Mouse (Mus musculus) left cerebral cortex, postnatal 25 days (tissue): ENCODE results near the gene Cald1. TPM values are rescaled to one million over a fixed set of nuclear protein-coding genes. Genes with fewer than 3 reads are reported as not detected.

Experiments
- DNase-seq, 2 experiments: peaks; one replicate each; pipeline ENCODE4 v3.0.0; 2022; ENCODE audit warnings: low spot score in 2 of 2, mixed read lengths in 1 of 2
- intact Hi-C: fragments of 180-260 bp; cut with DNase I; formaldehyde crosslinking; loops from one replicate; pipeline ENCODE4 v1.15.1; 2025
- total RNA-seq, 2 experiments: library from RNA; stranded (reverse); gene quantifications; 2 replicates each; pipeline ENCODE4 v1.2.3; 2021

Gene Cald1
- total RNA-seq, 2 experiments from 2014 or later, result 18.4 to 22.0 TPM

DNA sequence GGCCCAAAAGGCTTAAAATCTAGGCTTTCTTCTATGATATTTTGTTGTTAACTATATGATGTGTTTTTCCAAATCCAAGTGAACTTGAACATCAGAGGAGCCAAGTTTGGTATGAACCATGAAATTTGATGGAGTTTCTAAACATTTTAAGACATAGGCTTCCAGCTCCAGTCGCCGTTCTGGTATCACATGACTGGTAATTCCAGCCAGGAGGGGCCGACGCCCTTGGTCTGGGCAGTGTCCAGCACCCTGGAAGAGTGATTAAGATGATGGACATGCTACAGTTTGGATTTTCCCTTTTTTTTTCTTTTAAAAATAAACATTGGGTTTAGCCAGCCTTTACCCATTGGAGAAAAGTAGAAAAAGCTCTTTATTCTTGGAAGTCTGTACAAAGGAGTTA is 145.6 kb downstream of the Cald1 start:
- intact Hi-C loops, result no loop called here
- DNase-seq, result no peak

DNA sequence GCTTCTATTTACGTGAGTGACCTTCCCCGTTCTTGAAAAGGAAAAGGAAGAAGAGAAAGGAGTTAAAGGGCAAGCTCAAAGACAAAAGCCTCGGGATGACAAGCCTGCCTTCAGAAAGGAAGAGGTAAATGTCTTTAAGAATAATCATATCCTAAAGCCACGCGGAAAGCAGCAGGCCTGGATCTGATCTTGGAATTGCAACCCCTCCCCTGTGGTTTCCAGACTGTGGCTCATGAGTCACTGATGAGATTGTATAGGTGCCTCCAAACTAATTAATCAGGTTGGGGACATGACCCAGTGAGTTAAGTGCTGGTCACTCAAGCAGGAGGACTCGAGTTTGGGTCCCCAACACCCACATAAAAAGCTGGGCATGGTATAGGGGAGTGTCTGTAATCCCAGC is 149.5 kb downstream of the Cald1 start:
- intact Hi-C loops, result no loop called here
- no peak for DNase-seq

DNA sequence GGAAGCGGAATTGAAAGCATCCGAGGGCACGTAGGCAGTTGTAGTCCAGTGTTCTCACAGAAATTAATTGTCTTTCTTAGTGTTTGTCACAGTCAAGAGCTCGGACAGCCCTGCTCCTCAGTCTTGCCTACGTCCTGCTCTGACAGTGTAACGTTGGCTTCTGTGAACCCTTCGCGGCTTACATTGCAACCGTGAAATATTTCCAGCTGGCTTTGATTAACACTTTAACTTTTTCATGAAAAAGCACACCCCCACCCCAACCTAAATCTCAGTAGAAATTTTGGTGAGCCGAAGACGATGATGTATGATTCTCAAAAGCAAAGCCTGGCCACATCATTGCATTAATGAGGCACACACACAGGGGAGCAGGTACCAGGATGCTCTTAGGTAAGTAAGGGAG is 150.3 kb downstream of the Cald1 start:
- DNase-seq, result no peak
- intact Hi-C loops, result no loop called here

DNA sequence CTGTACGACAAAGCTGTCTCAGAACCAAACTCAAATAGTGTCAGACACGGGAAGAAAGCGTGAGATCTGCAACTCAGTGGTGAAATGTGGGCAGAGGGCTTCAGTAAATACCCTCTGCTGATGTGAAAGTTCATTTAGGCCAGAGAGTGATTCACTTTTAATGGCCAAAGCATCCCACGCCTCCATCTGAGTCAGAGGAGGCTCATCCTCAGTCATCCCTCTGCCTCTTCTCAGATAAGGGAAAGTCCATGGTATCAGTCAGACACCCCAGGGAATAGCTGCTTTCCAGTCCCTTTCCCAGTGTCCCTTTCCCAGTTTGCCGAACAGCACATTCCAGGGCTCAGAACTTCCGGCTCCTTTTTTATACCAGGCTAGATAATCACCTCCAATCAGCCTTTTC is 151.2 kb downstream of the Cald1 start:
- intact Hi-C loops, result no loop called here
- DNase-seq, result no peak

DNA sequence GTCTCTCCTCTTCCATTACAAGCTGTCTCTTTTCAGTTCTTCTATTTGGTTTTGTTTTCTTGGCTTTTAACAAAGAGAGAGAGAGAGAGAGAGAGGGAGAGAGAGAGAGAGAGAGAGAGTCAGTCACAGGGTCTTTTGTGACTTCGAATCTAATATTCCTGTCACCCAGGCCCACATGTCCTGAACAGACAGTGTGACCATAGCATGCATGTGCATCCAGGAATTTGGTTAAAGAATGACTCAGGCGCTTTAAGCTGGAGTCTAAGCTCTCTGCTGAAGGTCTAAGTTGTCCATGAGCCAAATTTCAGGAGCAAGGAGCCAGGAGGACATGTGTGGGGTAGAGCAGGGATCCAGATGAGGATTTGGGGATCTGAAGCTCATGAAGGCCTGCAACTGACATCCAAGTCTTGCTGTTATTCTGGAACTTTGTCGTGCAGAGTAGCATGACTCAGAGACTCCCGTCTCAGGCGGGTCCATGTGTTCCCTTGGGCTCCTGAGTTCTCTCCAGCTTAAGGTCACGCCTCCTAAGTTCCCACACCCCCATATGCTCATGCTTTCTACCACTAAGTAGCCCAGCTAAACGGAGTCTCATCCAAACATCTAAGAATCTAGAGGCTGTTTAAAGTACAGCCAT is 152.3 kb downstream of the Cald1 start:
- intact Hi-C loops, result no loop called here
- peak in 1 of 2 experiments; percentile 4 for DNase-seq

DNA sequence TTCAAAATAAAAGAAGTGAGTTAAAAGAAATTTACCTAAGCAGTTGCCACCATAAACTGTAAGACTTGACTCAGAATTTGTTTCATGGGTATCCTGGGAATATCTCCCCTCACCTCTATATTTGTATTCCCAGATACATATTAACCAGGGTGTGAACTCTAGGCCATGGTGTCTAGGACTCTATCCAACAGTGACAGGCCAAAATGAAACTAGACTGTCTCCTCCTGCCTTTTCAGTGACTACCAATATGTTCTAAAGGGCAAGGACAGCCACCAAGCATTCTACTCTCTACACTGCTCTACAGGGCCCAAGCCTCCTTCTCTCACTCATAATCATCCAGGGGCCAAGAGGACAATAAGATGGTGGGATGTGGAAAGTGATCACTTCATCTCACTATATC is 153.3 kb downstream of the Cald1 start:
- intact Hi-C loops, result no loop called here

DNA sequence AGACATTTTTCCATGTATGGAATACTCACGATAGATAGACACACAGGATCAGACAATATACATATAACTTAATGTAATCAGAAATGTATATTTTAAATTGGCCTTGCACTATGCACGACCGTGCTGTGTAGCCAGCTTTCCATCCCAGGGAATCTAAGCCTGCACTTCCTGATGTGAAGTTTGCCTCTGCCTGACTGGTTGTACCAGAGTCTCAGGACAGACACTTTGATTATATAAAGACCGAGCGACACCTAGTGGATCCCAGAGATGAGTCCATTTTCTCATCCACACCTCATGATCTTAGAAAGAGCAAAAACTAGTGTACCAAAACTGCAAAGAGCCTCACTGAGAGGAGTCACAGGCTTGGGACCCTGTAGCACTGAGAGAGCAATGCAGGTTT is 156.1 kb downstream of the Cald1 start:
- intact Hi-C loops, result loop anchor here (1.0 kb wide), 1 partner anchor 243 kb away; no protein-coding TSS in a partner anchor
- DNase-seq, result peak; percentile 68 to 82

More for the DNA sequence above, 153.3 kb downstream of the Cald1 start:
- DNase-seq, result no peak

DNA sequence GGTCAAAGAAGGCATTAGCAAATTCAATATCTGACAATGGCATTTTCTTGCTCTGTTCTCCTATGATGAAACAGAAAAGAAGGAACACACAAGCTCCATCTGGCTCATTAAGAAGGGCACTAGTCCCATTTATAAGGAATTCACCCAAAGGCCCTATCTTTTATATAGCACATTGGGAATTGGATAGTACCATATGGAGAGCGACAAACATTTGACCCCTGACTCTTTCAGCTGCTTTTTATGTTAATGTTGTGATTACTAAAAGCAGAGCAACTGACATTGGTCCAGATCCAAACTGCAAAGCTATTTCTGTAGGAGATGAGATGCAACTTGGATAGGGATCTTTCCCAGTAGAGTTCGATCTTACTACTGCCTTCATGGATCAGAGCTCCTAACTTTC is 160.0 kb downstream of the Cald1 start:
- intact Hi-C loops, result no loop called here
- DNase-seq, result no peak

DNA sequence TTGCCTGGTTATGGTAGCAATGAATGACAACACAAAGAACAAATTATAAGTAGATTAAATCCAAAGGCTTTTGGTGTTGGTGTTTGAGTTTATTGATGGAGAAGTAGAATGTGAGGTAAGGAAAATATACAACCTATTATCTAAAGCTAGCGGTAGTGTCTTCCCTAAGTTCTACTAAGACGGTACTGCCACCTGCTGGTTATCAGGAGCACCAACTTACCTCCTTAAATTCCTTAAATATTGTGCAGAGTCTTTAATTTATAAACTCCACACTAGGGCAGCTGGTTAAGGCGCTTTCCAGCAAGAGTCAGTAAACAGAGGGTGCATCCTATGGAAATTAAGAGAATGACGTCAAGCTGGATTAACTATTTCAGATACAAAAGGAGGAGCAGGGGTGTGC is 161.7 kb downstream of the Cald1 start:
- intact Hi-C loops, result loop anchor here (2.0 kb wide), 1 partner anchor 467 kb away; no protein-coding TSS in a partner anchor
- DNase-seq, result peak; percentile 31 to 57

DNA sequence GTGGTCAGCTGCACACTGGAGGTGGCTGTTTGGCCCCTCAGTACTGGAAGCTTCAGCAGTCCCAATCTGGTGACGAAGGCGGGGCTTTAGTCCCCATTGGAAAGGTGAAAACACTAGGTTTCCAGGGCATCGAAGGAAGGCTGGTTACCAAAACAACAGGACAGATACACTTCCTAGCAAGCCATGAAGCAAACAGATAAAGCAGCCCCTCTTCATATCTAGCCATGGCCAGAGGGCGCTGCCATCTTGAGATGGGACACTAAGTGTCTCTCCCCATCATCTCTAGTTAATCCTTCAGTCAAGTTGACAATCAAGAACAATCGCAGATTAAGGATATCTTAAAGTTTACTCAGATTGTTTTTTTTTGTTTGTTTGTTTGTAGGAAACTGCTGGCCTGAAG is 167.4 kb downstream of the Cald1 start:
- DNase-seq, result no peak
- intact Hi-C loops, result no loop called here

DNA sequence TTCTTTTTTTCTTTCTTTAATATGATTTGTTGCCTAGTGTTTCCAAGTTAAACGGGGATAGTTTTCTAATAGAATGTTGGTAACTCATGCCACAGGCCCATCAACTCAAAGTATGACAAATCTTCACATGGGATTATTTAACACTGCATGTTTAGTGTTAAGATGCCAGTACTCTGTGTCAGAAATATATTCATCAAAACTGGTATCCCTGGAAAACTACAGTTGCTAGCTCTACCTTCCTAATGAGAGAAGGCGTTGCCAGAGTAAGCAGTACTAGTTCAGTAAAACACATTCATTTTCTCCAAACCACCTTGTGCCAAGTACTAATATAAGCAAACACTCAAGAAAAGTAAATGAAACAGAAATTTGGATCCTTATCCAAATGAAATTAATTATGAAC is 171.7 kb downstream of the Cald1 start:
- intact Hi-C loops, result no loop called here
- no peak for DNase-seq

DNA sequence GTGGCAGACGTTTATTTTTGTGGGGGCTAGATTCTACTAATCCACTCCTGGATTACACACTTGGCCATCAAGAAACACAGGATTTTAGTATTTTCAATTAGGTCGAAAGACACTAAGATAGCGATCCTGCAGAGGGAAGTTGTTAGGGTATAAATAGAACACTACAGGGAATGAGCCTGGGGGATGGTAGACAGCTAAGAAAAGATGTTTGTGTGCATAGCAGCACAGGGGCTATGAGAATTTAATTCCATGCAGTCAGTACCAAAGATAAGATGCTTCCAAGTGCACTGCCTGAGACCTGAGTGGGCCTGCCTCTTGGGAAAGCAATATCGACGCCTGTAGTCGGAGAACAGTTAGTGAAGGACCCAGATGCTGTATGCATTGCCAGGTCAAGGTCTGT is 172.2 kb downstream of the Cald1 start:
- intact Hi-C loops, result no loop called here
- DNase-seq, result no peak

DNA sequence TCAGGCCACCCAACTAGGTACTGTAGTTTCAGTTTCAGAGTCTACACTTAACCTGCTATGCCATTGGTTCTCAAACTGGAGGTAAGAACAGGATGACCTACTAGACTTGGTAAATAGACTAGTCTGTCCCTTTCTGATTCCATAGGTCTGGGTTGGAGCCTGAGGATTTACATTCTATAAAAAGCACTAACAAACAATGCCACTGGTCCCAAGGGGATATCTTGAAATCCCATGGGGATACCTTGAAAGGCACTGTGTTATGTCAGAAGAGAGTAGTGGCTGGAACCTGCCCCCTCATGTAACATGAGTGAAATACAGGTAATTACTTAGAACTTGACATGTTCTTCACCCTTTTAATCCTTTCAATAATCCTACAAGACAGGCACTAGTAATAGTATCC is 178.1 kb downstream of the Cald1 start:
- intact Hi-C loops, result no loop called here
- no peak for DNase-seq

DNA sequence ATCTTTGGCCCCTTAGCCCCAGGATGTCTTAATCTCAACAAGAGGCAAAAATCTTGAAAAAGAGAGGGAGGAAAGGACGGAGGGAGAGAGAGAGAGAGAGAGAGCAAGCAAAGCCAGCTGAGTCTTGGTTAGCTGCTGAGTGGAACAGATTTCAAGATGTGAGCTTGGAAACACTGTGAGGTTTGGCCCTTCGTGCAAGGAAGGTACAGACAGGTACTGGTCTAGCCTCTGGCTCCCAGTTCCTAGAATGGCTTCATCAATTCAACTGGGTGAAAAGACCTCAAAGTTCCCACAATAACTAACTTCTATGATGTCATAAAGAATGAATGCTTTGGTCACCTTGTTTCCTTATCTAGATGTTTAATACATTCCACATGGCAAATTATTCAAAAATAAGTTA is 178.8 kb downstream of the Cald1 start:
- intact Hi-C loops, result no loop called here
- no peak for DNase-seq

DNA sequence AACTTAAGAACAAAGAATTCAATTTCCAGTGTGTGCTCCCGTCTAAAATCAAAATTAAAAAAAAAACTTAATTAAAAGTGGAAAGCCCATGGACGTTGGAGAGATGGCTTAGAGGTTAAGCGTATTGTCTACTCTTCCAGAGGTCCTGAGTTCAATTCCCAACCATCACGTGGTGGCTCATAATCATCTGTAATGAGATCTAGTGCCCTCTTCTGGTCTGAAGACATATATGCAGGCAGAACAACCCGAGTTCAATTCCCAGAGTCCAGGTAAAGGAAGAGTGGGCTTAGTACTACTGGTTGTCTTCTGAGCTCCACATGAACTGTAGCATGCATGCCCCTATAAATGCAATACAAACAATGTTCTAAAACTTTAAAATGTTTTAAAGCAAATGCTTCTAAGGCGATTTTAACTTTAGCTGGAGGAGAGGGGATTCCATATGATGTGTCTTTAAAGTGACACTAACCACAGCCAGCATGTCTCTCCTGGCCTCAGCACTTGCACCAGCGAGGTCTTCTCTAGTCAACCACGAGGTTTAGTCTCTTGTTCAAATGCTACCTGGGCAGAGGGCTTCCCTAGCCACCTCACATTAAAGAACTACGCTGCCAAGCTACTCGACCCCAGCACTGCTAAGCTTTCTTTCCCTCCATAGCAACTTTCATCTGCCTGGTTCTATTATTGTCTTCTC is 179.8 kb downstream of the Cald1 start:
- DNase-seq, result no peak
- intact Hi-C loops, result no loop called here

DNA sequence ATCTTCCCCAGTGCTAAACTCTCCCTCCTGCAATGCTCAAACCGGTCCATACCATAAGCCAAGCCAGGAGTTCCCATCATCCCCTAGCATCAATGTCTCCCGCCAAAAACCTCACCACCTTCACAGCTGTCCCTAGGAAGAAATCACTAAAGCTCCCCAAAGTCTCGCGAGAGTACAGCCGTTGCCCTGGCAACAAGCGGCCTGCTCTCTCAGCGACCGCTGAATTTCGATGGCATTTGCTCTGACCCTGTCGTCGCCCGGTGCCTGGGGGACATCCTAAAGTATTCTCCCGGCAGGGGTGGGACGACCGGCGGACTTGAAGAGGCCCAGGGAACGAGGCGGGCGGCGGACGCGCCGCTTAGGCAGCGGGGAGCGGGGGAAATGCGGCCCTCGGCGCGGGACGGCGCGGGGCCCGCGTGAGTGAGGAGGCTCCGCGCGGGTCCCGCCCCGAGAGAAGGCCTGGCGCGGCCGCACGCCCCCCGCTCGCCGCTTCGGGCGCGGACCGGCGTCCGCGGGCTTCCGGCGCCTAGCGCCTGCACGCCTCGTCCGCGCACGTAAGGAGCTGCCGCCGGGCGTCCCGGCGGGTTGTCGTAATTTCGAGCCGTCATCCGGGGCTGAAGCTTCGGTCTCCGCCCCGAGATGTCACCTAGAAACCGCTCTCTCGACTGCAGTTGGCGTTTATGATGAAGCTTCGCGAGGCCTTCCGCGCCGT is 182.1 kb downstream of the Cald1 start, which contains the start of gene Agbl3:
Gene Agbl3, plus strand, starts transcription at position 202 of the 712 bp plus-strand sequence.
- intact Hi-C loops, result loop anchor here (1.0 to 5.0 kb wide), 2 partner anchors 52 to 98 kb away; partner anchors contain the start of gene Cyren

DNA sequence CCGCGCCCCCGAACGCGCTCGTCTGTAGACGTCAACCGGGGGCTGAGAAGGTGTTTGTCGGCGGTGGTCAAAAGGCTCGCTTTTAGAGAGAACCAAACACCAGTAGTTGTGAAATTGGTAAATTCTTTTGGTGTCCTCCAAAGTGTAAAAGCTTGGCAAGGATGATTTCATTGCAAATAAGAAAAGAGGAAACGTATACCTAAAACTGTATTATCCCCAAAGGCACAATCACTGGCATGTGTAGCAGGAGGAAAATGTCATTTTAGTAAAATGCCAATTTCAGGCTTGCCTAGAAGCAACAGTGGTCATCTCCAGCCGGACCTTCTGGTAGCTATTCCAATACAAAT is 182.6 kb downstream of the Cald1 start:
- no peak for DNase-seq
- intact Hi-C loops, result loop anchor here (1.0 to 5.0 kb wide), 2 partner anchors 51 to 97 kb away; partner anchors contain the start of gene Cyren

More for the DNA sequence above, 182.1 kb downstream of the Cald1 start, which contains the start of gene Agbl3:
- DNase-seq, result peak; percentile 92 to 95

DNA sequence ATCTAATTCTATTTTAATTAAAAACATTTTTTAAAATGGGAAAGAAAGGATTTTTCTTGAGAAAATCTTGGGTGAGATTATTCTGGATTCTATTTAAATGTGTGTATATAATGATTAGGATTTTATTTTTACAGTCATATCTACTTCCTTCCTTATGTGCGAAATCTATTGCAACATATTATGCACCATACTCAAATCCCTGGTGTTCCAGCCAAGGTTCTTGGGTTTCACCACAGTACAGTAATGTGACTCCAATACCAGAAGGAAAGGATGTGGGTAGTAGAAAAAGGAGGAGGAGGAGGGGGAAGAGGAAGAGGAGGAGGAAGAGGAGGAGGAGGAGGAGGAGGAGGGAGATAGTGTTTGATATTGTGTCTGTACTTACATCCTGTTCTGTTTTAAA is 184.2 kb downstream of the Cald1 start:
- no peak for DNase-seq
- intact Hi-C loops, result loop anchor here (5.0 kb wide), 1 partner anchor 50 kb away; no protein-coding TSS in a partner anchor

DNA sequence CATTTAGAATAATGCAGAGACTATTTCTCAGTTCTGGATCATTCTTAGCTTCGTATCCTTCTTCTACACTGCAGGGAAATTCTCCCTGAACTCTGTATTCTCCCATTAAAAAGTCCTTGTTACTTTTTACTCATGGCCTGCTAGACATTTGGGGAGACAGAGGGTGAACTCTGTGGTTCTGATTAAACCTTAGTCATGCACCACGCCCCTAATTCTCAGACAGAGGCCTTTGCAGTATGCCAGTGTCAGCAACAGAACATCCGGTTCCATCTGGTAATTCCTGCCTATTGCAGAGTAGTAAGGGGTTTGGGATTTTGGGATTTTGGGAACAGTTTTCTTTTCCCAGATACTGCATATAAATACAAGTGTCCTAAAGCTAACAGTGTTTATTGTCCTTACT is 198.6 kb downstream of the Cald1 start:
- no peak for DNase-seq
- intact Hi-C loops, result no loop called here

DNA sequence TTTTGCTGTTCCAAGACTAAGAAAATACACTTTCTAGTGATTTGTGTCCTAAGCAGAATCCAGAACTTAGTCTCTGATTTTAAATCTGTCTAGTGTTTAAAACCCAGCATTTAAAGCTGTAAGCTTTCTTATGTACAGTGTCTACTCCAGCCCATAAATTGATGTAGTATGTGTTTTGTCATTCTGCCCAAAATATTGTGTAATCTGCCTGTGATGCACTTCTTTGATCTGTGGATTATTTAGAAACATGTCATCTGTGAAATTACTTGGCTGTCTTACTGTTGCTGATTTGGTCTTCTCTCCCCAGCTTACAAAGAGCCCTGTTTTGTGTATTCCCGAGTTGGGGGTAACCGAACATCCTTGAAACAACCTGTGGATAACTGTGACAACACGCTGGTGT is 199.6 kb downstream of the Cald1 start:
- intact Hi-C loops, result no loop called here
- no peak for DNase-seq

DNA sequence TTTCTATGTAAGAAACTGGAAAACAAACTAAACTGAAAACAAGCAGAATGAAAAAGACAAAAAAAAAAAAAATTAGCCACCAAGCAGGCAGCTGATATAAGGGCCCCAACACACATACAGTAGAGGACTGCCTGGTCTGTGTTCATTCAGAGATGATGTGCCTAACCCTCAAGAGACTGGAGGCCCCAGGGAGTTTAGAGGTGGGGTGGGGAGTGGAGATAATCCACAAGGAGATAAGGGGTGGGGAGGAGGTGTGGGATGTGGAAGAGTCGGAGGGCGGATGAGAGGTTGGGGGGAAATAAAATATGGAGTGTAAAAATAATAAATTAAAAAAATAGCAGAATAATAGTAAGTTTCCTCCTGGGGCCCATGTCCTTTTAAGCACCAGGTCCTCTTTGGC is 207.3 kb downstream of the Cald1 start:
- intact Hi-C loops, result no loop called here
- no peak for DNase-seq
